Mouse (Mus musculus) hindbrain, embryonic 13.5 days (tissue): ENCODE measurements around the gene Fam114a1. TPM values are rescaled to one million over a fixed set of nuclear protein-coding genes. Genes with fewer than 3 reads are reported as not detected.
A peak's percentile ranks its signal among the peaks of the same experiment; 100 is the strongest.

Experiments used
- ATAC-seq: fragments of 200-750 bp; cut with Nextera tagmentation; 2 replicates; pipeline ENCODE4 v1.8.0; 2017; ENCODE audit warnings: moderate TSS enrichment; ENCODE audit not compliant: low FRiP score
- H3K27ac ChIP-seq: fragments of 300-500 bp; sonication (generic); 2 replicates; pipeline ENCODE4 v1.5.1; 2015; ENCODE audit warnings: inconsistent platforms, mild to moderate bottlenecking, moderate library complexity
- H3K27me3 ChIP-seq: fragments of 300-500 bp; sonication (generic); 2 replicates; pipeline ENCODE4 v1.6.1; 2015; ENCODE audit warnings: mild to moderate bottlenecking, inconsistent platforms
- H3K36me3 ChIP-seq: fragments of 300-500 bp; sonication (generic); 2 replicates; pipeline ENCODE4 v1.6.1; 2015; ENCODE audit warnings: mild to moderate bottlenecking, inconsistent platforms
- H3K4me1 ChIP-seq: fragments of 300-500 bp; sonication (generic); replicated peaks from 2 replicates; pipeline ENCODE4 v1.6.1; 2015; ENCODE audit warnings: inconsistent platforms
- H3K4me2 ChIP-seq: fragments of 300-500 bp; sonication (generic); 2 replicates; pipeline ENCODE4 v1.6.1; 2015; ENCODE audit warnings: inconsistent platforms, mild to moderate bottlenecking, moderate library complexity
- H3K4me3 ChIP-seq: fragments of 300-500 bp; sonication (generic); 2 replicates; pipeline ENCODE4 v1.5.1; 2015; ENCODE audit warnings: mild to moderate bottlenecking, inconsistent platforms
- H3K9ac ChIP-seq: fragments of 300-500 bp; sonication (generic); 2 replicates; pipeline ENCODE4 v1.6.1; 2015; ENCODE audit warnings: mild to moderate bottlenecking, inconsistent platforms
- H3K9me3 ChIP-seq: fragments of 300-500 bp; sonication (generic); 2 replicates; pipeline ENCODE4 v1.6.1; 2016; ENCODE audit warnings: inconsistent platforms
- WGBS: fragments of 180-500 bp; shearing (Covaris S2); methylation state at CpG from one replicate; pipeline ENCODE4 v1.1.7; 2015; 5-methylcytosine and 5-hydroxymethylcytosine counted together
- polyA plus RNA-seq: library from polyadenylated mRNA; unstranded; fragments of >200 nt; fragmentation: Nextera tagmentation; extraction: Ambion mirVana; gene quantifications from 2 replicates; pipeline ENCODE4 v1.2.1, GENCODE M21; 2015

Gene Fam114a1
- polyA plus RNA-seq, 1 experiment from 2014 or later = 11.8 TPM

DNA sequence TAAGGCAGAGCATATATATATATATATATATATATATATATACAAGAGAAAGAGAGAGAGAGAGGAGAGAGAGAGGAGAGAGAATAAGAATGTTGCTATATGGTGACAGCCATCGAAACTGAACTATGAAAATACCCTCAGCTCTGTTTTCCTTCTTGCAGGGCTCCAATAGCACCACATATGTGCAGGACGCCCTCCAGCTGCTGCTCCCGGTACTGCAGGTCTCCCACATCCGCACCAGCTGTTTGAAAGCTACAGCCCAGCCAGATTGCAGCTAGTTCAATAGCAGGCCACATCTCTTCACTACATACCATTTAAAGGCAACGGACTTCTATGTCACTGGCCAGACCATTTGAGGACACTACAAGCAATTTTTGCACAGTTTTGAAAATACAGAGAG lies 70.6 kb downstream of the Fam114a1 start:
- peaks cover 15% of the 10 kb centered on the region for H3K4me1 ChIP-seq
- 68% methylated on average over 5 of the region's 5 CpGs for WGBS
- no peak overlapping the region for H3K4me3 ChIP-seq
- no peak overlapping the region for H3K9ac ChIP-seq
- H3K27me3 ChIP-seq = no peaks in the 10 kb centered on the region
- H3K27ac ChIP-seq = no peak overlapping the region
- no peaks in the 10 kb centered on the region for H3K36me3 ChIP-seq
- H3K9me3 ChIP-seq = no peaks in the 10 kb centered on the region
- no peak overlapping the region for H3K4me2 ChIP-seq
- ATAC-seq = no peak

DNA sequence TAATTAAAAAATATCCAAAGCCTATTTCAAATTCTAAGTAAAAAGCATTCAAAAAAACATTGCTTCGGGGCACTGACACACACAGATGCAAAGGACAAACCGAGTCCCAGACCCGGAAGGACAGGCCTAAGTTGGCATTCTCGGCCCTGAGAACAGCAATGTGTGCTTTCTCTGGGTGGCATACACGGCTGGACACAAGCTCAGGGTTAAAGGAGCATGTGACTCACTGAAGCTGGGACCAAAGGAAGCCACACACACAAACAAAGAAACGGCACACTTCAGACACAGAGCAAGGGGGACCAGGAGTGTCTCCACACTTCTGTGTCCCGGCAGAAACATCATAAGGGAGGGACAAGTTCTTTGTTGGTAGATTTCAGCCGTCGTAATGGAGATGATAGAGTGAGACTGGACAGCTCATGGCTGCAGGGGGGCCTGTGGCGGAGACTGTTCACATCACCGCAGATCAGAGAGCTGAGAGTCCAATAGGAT lies 73.6 kb downstream of the Fam114a1 start:
- no peak overlapping the region for H3K4me3 ChIP-seq
- ATAC-seq = no peak
- H3K36me3 ChIP-seq = no peaks in the 10 kb centered on the region
- H3K9ac ChIP-seq = no peak overlapping the region
- peaks cover 22% of the 10 kb centered on the region for H3K4me1 ChIP-seq
- no peaks in the 10 kb centered on the region for H3K9me3 ChIP-seq
- 54% methylated on average over 11 of the region's 11 CpGs for WGBS
- 0 out of 2 replicates have a peak overlapping the region, but pooled peaks have one; percentile 5 for H3K27ac ChIP-seq
- H3K27me3 ChIP-seq = no peaks in the 10 kb centered on the region
- H3K4me2 ChIP-seq = no peak overlapping the region

DNA sequence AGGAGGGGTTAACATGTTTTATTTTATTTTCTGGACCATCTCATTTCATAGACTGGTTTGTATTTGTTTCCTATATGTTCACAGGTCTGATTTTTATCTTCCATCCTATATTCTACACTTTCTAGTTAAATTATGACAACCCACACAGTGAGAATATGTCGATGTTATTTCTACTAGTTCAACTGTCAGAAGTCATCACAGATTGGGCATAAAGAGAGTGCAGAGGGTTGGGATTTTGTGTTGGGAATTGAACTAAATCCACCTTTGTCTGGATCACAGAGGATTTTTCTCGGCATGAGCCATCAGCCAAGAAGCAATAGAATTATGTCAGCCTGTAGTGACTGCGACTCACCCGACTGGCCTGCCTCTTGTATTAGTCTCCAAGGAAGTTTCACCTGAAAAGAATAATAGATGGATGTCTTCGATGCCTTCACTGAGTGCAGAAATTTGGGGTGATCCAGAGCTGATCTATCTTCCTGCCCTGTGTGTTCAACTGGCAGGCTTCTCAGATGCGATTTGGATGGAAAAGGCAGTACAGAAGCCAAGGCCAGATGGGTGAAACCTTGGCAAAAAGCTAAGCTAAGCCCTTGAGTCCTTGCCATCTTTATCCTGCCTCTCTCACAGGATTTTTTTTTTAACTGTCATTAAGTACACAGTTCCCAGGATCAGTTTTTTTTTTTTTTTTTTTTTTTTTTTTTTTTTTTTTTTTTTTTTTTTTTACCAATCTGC lies 75.9 kb downstream of the Fam114a1 start:
- no peaks in the 10 kb centered on the region for H3K36me3 ChIP-seq
- no peak overlapping the region for H3K9ac ChIP-seq
- ATAC-seq = no peak
- peaks cover 19% of the 10 kb centered on the region for H3K4me1 ChIP-seq
- no peaks in the 10 kb centered on the region for H3K9me3 ChIP-seq
- H3K27ac ChIP-seq = no peak overlapping the region
- H3K27me3 ChIP-seq = no peaks in the 10 kb centered on the region
- no peak overlapping the region for H3K4me2 ChIP-seq
- H3K4me3 ChIP-seq = no peak overlapping the region
- WGBS = 73% methylated on average over 6 of the region's 6 CpGs

DNA sequence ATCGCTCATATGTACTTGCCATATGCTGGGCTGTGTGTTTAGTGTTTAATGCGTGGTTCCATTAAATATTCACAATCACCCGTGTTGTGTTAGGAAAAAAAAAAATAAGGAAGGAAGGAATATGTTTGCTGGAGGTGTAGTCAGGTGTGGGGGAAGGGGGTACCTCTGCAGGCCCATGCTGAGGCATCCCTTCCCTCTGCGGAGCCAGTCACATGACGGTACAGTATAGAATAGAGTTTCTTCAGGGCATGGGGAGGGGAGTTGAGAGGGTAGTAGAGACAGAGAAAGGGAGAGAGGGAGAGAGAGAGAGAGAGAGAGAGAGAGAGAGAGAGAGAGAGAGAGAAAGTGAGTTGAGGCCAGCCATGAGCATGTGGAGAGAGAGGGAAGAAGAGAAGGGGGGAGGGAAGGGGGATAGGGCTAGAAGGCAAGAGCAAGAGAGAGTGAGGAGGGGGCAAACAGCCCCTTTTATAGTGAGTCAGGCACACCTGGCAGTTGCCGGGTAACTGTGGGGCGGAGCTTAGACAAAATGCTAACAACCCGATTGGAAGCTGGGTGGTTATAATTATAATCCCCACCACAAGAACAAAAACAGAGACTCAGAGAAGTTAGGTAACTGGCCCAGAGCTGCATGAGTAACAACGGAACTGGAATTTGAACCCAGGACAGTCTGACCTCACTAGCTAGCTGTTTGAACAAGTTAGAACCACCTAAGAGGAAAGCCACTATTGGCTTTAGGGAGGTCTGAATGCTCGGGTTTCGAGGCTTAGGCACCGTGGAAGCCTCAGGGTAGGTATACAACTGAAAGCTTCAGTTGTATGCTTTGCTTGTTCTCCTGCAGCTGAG lies 76.8 kb downstream of the Fam114a1 start:
- no peaks in the 10 kb centered on the region for H3K36me3 ChIP-seq
- H3K27ac ChIP-seq = peak overlapping the region; percentile 45
- peaks cover 19% of the 10 kb centered on the region for H3K4me1 ChIP-seq
- no peaks in the 10 kb centered on the region for H3K27me3 ChIP-seq
- H3K9me3 ChIP-seq = no peaks in the 10 kb centered on the region
- no peak overlapping the region for H3K4me2 ChIP-seq
- no peak overlapping the region for H3K9ac ChIP-seq
- ATAC-seq = no peak
- WGBS = 73% methylated on average over 12 of the region's 12 CpGs
- H3K4me3 ChIP-seq = no peak overlapping the region

DNA sequence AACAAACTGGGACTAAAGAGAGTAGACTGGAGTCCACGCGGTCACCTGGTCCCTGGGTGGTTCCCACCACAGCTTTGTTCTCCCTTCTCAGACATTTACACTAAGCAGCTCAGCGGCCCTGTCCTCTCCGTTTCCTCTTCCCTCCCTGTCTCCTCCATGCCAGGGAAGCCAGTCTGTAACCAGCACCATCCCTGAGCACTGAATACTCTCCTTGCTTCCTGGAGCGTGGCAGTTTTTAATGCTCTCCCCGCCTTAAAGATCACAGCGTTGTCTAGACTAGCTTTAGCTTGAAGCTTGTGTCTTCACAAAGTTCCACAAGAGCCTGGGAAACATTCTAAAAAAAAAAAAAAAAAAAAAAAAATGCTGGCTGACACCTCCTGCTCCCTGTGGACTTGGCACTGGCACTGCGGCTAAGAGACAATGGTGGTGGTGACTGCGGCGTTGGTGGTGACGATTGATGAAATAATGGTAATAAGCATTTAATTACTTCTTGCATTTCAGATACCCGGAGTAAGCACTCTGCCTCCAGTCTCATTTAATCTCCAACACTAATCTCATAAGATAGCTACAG lies 77.5 kb downstream of the Fam114a1 start:
- no peak overlapping the region for H3K4me3 ChIP-seq
- no peaks in the 10 kb centered on the region for H3K27me3 ChIP-seq
- no peaks in the 10 kb centered on the region for H3K9me3 ChIP-seq
- no peak for ATAC-seq
- WGBS = 50% methylated on average over 12 of the region's 12 CpGs
- H3K4me2 ChIP-seq = no peak overlapping the region
- H3K27ac ChIP-seq = peak overlapping the region; percentile 45
- no peaks in the 10 kb centered on the region for H3K36me3 ChIP-seq
- peaks cover 24% of the 10 kb centered on the region for H3K4me1 ChIP-seq
- H3K9ac ChIP-seq = no peak overlapping the region

DNA sequence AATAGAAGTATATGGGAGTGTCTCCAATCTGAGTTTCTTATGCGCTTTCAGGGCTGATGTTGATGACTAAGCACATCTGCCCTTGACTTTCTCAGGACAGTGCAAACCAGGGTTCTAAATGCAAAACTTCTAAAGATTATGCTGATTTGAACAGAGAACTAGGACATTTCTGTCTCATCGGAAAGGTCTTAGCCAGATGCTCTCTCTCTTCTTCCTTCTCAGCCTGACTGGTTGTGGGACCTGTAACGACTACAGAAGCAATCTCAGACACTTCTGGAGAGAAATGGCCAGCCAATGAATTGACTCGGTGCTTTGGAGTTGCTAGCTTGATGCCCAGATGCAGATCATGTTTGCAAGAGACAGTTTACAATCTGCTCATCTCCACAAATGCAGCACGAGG lies 80.0 kb downstream of the Fam114a1 start:
- no peak overlapping the region for H3K27ac ChIP-seq
- no peak for ATAC-seq

DNA sequence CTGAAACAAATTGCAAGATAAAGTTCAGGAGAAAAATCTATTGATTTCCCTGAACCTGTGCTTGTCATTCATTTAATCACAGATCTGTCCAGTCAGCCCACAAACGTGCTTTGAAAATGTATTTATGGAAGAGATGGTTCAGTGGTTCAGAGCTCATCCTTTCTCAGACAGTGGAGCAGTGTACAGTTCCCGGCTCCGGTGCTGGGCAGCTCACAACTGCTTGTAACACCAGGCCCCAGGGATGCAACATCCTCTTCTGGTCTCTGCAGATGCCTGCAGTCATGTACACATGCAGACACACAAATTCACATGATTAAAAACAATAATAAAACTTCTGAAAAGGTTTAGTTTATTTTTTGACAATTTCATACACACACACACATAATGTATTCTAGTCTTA lies 81.6 kb downstream of the Fam114a1 start:
- peaks cover 20% of the 10 kb centered on the region for H3K4me1 ChIP-seq
- H3K27me3 ChIP-seq = no peaks in the 10 kb centered on the region
- 64% methylated on average over 3 of the region's 3 CpGs for WGBS
- 0 out of 2 replicates have a peak overlapping the region, but pooled peaks have one; percentile 67 for H3K27ac ChIP-seq
- H3K9ac ChIP-seq = no peak overlapping the region
- H3K36me3 ChIP-seq = no peaks in the 10 kb centered on the region
- no peaks in the 10 kb centered on the region for H3K9me3 ChIP-seq
- ATAC-seq = no peak
- H3K4me3 ChIP-seq = no peak overlapping the region
- no peak overlapping the region for H3K4me2 ChIP-seq

More for the DNA sequence above, 80.0 kb downstream of the Fam114a1 start:
- Histone ChIP-seq H3K36me3 (no peaks in the 10 kb centered on the region), H3K4me2 (no peak overlapping the region), H3K9ac (no peak overlapping the region), H3K4me3 (no peak overlapping the region), H3K4me1 (peaks cover 24% of the 10 kb centered on the region), H3K27me3 (no peaks in the 10 kb centered on the region), H3K9me3 (no peaks in the 10 kb centered on the region)
- 71% methylated on average over 5 of the region's 5 CpGs for WGBS

DNA sequence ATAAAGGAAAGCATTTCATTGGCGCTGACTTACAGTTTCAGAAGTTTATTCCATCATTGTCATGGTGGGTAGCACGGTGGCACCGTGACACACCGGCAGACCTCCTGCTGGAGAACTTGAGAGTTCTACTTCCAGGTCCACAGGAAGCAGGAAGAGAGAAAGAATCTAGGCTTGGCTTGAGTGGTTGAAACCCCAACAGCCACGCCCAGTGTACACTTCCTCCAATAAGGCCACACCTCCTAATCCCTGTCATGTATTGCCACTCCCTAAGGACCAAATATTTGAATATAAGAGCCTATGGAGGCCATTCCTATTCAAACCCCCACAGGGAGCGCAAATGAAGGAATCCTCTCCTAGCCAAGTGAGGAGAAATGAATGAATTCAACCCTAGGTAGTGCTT lies 87.7 kb downstream of the Fam114a1 start:
- Histone ChIP-seq H3K9ac (no peak overlapping the region), H3K4me2 (no peak overlapping the region), H3K4me3 (no peak overlapping the region), H3K4me1 (no peaks in the 10 kb centered on the region; the same call in 1 of the 2 replicates), H3K9me3 (no peaks in the 10 kb centered on the region), H3K27me3 (no peaks in the 10 kb centered on the region), H3K27ac (no peak overlapping the region), H3K36me3 (no peaks in the 10 kb centered on the region)
- no peak for ATAC-seq
- WGBS = 96% methylated on average over 6 of the region's 6 CpGs

DNA sequence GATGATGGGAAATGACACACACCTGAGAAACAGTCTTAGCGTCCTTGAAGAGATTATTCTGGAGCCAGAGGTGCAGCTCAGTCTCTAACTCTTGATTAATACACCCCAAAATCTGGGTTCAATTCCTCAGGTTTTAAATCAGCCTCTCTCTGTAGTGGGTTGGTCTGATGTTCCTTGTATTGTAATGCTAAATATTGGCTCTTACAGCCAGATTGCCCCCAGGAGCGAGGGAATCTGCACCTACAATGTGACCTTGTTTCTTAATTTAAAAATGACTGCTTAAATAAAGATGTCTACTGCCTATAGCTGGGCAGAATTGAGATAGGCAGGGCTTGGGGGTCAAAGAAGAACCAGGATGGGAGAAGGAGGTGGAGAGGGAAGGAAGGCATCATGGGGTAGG lies 89.9 kb downstream of the Fam114a1 start:
- no peaks in the 10 kb centered on the region for H3K36me3 ChIP-seq
- no peak overlapping the region for H3K4me3 ChIP-seq
- H3K4me1 ChIP-seq = no peaks in the 10 kb centered on the region
- H3K27me3 ChIP-seq = no peaks in the 10 kb centered on the region
- H3K27ac ChIP-seq = no peak overlapping the region
- no peak overlapping the region for H3K4me2 ChIP-seq
- no peaks in the 10 kb centered on the region for H3K9me3 ChIP-seq
- no peak overlapping the region for H3K9ac ChIP-seq
- ATAC-seq = no peak
- WGBS = 63% methylated on average over 2 of the region's 2 CpGs

DNA sequence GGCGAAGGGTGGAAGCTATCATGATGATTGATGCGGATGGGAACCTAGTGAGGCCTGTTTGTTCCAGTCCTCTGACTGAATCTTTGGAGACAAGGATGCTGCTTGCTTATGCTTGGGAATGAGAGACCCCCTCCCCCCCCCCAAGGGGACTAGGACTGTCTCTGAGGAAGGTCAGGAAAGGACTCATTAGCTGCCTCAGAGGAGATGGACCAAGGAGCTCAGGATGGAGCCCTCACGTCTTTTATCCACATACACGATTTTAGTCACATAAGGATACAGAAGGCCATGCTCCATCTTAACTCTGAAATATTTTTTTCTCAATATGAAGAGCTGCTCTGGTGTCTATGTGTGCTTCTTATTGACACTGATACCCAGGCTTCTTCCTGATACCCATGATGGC lies 92.4 kb downstream of the Fam114a1 start:
- H3K9ac ChIP-seq = no peak overlapping the region
- H3K27me3 ChIP-seq = no peaks in the 10 kb centered on the region
- no peaks in the 10 kb centered on the region for H3K9me3 ChIP-seq
- WGBS = 93% methylated on average over 4 of the region's 4 CpGs
- H3K36me3 ChIP-seq = no peaks in the 10 kb centered on the region
- H3K4me3 ChIP-seq = no peak overlapping the region
- no peak overlapping the region for H3K27ac ChIP-seq
- H3K4me2 ChIP-seq = no peak overlapping the region
- no peak for ATAC-seq
- no peaks in the 10 kb centered on the region for H3K4me1 ChIP-seq

DNA sequence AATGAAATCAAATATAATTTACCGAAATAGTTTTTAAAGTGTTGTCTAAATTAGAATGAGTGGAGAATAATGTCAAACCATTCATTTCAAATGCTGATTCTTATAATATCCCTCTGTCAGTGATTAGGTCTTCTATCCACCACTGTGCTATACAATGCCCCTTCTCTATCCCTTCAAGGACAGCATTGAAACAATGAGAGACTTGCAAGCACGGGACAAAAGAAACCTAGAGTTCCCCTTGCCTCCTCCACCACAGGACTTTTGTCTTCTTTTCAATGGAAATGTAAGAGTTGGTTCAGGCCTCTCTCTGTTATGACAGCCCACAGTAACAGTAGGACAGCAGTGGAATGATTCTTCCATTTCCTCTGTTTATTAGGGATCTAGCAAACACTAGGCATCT lies 93.4 kb downstream of the Fam114a1 start:
- Histone ChIP-seq H3K9me3 (no peaks in the 10 kb centered on the region), H3K27me3 (no peaks in the 10 kb centered on the region), H3K9ac (no peak overlapping the region), H3K4me2 (no peak overlapping the region), H3K4me1 (no peaks in the 10 kb centered on the region), H3K27ac (no peak overlapping the region), H3K36me3 (no peaks in the 10 kb centered on the region), H3K4me3 (no peak overlapping the region)
- WGBS = 66% methylated on average over 2 of the region's 2 CpGs
- ATAC-seq = no peak

DNA sequence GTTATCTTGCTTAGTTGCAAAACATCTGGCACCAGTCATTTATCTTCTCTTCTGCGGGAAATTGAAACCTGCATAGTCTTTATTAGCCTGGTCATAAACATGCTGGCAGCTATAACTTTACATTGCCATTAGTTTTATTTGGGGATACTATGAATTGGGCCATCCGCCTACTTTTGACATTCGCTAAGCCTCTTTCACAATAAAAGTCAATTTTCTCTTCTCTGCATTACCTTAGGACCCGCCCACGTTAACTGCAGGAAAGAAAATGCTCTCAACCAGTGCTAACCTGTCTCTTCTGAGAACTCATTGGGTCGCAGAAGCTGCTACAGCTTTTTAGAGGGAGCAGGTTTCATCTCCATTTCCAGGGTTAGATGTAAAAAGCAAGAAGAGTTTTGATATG lies 98.3 kb downstream of the Fam114a1 start:
- no peak for ATAC-seq
- Histone ChIP-seq H3K4me1 (peaks cover 2% of the 10 kb centered on the region; the same call in 1 of the 2 replicates), H3K9ac (no peak overlapping the region), H3K4me2 (no peak overlapping the region), H3K36me3 (no peaks in the 10 kb centered on the region), H3K27ac (no peak overlapping the region), H3K4me3 (no peak overlapping the region), H3K9me3 (no peaks in the 10 kb centered on the region), H3K27me3 (no peaks in the 10 kb centered on the region)
- WGBS = 91% methylated on average over 6 of the region's 6 CpGs
